Mouse (Mus musculus) bone marrow, adult 2 months (tissue): ENCODE measurements around the gene Sri.

Source experiments
- CTCF ChIP-seq: fragments of 200-500 bp; IDR thresholded peaks from 2 replicates; pipeline ENCODE4 v1.5.1; 2011; ENCODE audit warnings: low read length, control low read depth; ENCODE audit not compliant: control insufficient read depth, insufficient read depth
- POLR2A ChIP-seq: fragments of 200-500 bp; IDR thresholded peaks from 2 replicates; pipeline ENCODE4 v1.6.1; 2011; ENCODE audit warnings: low read depth, mild to moderate bottlenecking, control low read depth, low read length, borderline replicate concordance; ENCODE audit not compliant: control insufficient read depth

DNA sequence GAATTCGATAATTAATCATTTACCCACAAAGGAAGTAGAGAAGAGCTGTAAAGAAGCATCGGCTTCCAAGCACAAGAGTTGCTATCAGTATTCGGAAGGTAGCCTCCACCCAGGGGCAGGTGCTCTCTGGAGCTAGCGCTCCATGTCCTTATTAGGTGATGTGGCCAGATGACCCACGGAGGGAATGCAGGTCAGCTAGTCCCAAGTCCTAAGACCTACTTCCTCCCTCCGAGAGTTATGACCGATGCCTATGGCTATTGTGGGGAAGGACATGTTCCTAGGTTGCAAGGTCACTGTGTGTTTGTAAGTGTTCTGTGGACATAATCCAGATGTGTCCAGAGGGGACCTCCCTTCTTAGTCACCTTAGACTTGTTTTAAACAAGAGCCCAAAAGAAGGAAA is 12.2 kb downstream of the Sri start:
- TF ChIP-seq POLR2A, result no peak
- TF ChIP-seq CTCF, result no peak
